Mouse (Mus musculus): Measurements from ENCODE around the gene Arl14ep.

The Arl14ep gene

GRCm38 (mm10) chr2:106954975-106955374 is 19.2 kb downstream of the Arl14ep start:
- DNase-seq = peak; percentile 76

DNA sequence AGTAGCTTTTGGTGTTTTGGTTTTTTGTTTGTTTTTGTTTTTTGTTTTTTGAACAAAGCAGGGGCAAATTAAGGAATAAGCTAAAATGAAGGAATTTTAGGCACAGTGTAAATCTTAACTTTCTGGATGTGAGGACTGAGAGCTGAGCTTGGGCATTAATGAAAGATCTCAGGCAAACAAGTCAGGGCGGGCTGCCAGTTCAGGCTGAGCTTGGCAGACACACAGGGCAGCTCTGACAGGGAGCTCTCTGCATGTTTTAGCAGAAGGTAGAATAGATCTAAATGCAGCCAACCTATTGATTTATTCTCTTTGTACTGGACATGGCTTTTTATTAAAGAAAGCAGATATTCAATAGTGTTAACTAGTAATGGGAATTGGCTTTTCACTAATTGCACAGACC is 31.8 kb downstream of the Arl14ep start:
- no peak for DNase-seq

DNA sequence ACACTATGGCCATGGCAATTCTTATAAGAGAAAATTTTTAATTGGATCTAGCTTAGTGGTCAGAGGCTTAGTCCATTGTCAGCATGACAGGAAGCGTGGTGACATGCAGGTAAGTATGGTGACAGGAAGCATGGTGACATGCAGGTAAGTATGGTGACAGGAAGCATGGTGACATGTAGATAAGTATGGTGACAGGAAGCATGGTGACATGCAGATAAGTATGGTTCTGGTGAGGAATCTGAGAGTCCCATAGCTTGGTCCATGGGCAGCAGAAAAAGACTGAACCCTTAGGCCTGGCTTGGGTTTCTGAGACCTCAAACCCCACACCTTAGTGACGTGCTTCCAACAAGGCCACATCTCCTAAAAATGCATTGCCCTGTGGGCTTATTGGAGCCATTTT is 38.5 kb downstream of the Arl14ep start:
- no peak for DNase-seq

DNA sequence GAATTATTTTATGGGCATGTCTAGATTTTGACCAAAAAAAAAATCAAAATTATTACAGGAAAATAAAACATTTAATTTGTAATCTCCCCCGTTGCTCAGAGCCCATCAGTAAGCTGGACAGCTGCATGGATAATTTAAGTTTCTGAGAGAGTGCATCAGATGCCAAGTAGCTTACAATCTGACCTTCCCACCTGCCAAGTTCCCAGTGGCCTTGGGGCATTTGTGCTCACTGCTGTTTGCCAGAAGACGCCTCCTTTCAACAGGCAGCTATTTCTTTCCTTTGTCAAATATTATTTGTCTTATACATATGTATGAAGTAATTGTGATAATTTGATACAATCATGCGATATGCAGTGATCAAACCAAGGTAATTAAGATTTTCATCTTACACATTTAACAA is 44.3 kb downstream of the Arl14ep start:
- no peak for DNase-seq

All from heart, adult 11 months (tissue).